20 mouse cellular contexts compared by ENCODE assay signal in the genomic region with DNA sequence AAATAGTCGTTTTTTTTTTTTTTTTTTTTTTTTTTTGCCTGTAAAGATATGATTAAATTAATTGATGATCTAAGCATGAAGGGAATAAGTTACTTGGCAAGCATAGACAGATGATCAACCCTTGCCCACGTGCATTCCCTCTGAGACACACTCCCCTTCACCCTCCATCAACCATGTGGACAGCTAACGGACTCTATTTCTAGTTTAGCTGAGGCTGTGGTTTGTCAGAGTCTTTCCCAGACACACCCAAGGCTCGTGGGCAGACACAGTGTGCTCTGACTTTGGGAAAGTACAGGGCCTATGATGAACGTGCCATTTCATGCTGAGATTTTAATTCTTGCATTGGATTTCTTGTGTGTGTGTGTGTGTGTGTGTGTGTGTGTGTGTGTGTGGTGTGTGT. TPM values are rescaled to one million over a fixed set of nuclear protein-coding genes. Genes with fewer than 3 reads are reported as not detected.
"Had no signal": no experiment of that assay in that cellular context is flagged by ENCODE, and none has a peak within 500 bp of the region (broad histone marks: within the 10 kb centered on the region; RNA-seq: fewer than 3 reads in every experiment).

No protein-coding gene starts in this region.

- H3K4me1 ChIP-seq: kidney, embryonic 15.5 days; midbrain, embryonic 13.5 days; neural tube, embryonic 13.5 days; stomach, embryonic 15.5 days had no signal

- H3K27me3 ChIP-seq: kidney, embryonic 15.5 days; limb, embryonic 12.5 days; limb, embryonic 15.5 days; midbrain, embryonic 13.5 days; neural tube, embryonic 13.5 days; stomach, embryonic 15.5 days had no signal

- H3K36me3 ChIP-seq: kidney, embryonic 15.5 days; limb, embryonic 12.5 days; limb, embryonic 15.5 days; midbrain, embryonic 13.5 days; neural tube, embryonic 13.5 days; stomach, embryonic 15.5 days had no signal

- H3K27ac ChIP-seq: kidney, embryonic 15.5 days; limb, embryonic 12.5 days; limb, embryonic 15.5 days; liver, embryonic 14.5 days; macrophage; midbrain, embryonic 13.5 days; neural tube, embryonic 13.5 days; stomach, embryonic 15.5 days had no signal

- H3K4me3 ChIP-seq: kidney, embryonic 15.5 days; limb, embryonic 12.5 days; limb, embryonic 15.5 days; midbrain, embryonic 13.5 days; myocyte; neural tube, embryonic 13.5 days; stomach, embryonic 15.5 days had no signal

- DNase-seq: kidney, adult 11 months; kidney, postnatal 14 days; kidney, postnatal 4 days; left cerebral cortex, postnatal 4 days; liver, postnatal 0 days; lung, embryonic 14.5 days; retina, postnatal 1 day; right cerebral cortex, postnatal 25 days; spleen, adult 18-20 months; thymus, postnatal 25 days had no signal

- H3K9me3 ChIP-seq: kidney, embryonic 15.5 days; limb, embryonic 12.5 days; limb, embryonic 15.5 days; midbrain, embryonic 13.5 days; neural tube, embryonic 13.5 days; stomach, embryonic 15.5 days had no signal

RNA-seq across cellular contexts. Expression of a gene that starts 46.8 kb away (rescaled TPM):
- total RNA-seq: monocyte, adult 5-6 weeks had no signal
- polyA plus RNA-seq: liver, postnatal 0 days; macrophage had no signal
